Mouse (Mus musculus): Measurements from ENCODE around the gene Ubr2.

Ubr2 gene

DNA sequence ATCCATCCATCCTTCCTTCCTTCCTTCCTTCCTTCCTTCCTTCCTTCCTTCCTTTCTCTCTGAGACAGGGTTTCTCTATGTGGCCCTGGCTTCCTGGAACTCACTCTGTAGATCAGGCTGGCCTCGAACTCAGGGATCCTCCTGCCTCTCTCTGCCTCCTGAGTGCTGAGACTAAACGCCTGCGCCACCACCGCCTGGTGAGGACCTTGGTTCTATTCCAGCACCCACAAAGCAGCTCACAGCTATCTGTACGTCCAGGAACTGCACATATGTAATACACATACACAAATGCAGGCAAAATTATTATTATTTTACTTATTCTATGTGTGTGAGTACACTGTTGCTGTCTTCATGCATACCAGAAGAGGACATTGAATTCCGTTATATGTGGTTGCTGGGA, 125.6 kb downstream of the Ubr2 start:
- in situ Hi-C loops (cut with MboI, MseI) = loop anchor here (5.0 to 25.0 kb wide), 3 partner anchors 92 to 1528 kb away; partner anchors contain the start of genes Nfya, Oard1 and Pex6

DNA sequence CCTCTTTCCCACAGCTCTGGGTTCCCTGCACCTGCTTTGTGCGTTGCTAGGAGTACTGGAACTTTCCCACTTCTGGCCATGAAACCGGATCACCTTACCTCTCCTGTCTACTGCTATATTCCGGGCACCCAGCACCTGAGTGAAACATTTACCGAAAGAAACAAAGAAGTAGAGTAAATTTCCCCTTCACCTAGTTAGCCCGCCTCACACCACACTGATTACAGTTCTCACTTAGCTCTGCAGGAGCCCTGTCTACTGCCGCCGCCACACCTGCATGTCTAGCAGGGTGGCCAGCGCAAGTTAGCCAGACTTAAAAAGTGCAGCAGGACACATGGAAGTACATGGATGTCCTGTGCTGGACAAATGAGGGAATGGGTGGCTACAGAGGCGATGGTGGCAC, 127.2 kb downstream of the Ubr2 start:
- in situ Hi-C loops (cut with MboI, MseI) = loop anchor here (5.0 to 25.0 kb wide), 3 partner anchors 91 to 1529 kb away; partner anchors contain the start of genes Nfya, Oard1 and Pex6

DNA sequence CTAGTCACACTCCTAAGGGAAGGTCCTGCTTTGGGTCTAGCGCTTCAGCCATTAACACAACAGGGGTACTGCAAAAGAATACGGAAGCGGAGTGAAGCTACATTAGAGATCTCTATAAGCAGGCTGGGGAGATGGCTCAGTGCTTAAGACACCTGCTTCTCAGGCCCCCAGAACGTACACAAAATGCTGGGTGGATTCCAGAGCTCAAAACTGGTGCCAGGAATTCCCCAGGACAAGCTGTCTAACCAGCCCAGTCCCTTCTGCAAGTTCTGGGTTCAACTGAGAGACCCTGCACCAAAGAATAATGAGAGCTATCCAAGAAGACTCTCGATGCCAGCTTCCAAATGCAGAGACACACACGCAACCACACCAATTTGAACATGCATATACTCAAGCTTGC, 128.6 kb downstream of the Ubr2 start:
- in situ Hi-C loops (cut with MboI, MseI) = loop anchor here (5.0 to 25.0 kb wide), 3 partner anchors 89 to 1531 kb away; partner anchors contain the start of genes Nfya, Oard1 and Pex6

DNA sequence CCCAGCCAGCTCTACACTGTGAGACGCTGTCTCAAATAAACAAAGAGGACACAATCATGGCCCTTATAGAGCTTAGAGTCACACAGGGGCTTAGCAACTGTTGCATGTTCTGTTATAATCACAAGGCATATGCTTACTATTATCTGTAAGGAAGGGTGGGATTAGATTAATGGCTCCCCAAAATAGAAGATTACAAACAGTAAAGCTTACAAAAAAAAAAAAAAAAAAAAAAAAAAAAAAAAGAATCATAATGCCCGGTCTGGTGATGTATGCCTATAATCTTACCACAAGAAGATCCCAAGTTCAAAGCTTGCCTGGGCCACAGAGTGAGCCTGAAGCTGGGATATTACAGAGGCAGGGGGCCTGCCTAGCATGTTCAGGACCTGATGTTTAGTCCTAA, 130.0 kb downstream of the Ubr2 start:
- in situ Hi-C loops (cut with MboI, MseI) = loop anchor here (5.0 to 25.0 kb wide), 3 partner anchors 88 to 1532 kb away; partner anchors contain the start of genes Nfya, Oard1 and Pex6

DNA sequence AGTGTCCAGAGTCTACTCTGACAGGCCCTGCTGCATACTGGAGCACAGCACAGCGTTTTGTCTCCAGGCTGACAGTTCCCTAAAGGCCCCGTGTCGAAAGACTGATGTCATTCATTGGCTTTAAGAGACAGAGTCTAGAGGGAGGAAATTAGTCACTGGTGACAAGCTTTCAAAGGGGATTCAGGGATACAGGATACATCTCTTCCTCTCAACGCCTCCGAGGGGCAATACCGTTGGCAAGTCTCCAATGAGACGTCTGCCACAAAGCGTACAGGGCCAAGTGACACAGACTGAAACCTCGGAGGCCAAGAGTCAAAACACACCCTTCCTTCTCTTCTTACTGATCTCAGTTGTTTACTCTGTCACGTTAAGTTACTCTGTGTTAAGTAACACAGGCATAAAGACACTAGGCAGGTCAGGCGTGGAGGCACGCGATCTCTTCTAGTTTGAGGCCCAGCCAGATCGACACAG, 130.5 kb downstream of the Ubr2 start:
- in situ Hi-C loops (cut with MboI, MseI) = loop anchor here (5.0 to 25.0 kb wide), 3 partner anchors 88 to 1532 kb away; partner anchors contain the start of genes Nfya, Oard1 and Pex6

Measured in T-helper 1 cell (primary cell).